Mouse (Mus musculus): ENCODE measurements at regions not wholly inside any gene's neighbourhood (a gene's known extent, or its start where the extent isn't known, plus 50 kb on each side); places are given as distances from the start of the nearest gene placed in this dataset.

DNA sequence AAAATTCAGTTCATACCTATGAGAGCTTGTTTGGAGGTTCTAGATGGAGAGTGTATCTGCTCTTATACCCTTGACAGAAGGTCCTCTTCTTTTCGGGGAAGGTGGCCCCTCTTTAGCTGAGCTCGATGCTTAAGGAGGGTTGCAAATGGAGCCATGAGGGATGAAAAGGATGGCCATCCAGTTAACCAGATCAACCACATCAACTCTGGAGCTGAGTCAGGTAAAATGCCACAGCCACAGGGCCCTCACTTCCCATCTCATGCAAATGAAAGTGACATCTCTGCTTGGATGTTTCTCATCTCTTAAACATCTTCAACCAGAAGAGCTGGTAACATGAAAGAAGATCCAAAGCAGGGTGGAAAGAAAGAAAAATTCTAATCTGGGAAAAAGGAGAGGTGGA is 105.0 kb downstream of the A730009L09Rik start:
- no peak for ATAC-seq (ENCODE audit: insufficient read depth)
- Histone ChIP-seq H3K9ac (no peak overlapping the region), H3K27ac (ENCODE audit: low read depth) (no peak overlapping the region), H3K4me1 (ENCODE audit: insufficient read depth) (no peaks in the 10 kb centered on the region), H3K27me3 (ENCODE audit: insufficient read depth, low read length) (no peaks in the 10 kb centered on the region), H3K4me2 (no peak overlapping the region), H3K4me3 (ENCODE audit: low read depth, low read length) (no peak overlapping the region), H3K36me3 (ENCODE audit: insufficient read depth) (no peaks in the 10 kb centered on the region), H3K9me3 (ENCODE audit: low read depth, low read length) (no peaks in the 10 kb centered on the region)
- WGBS, result 89% methylated on average over 2 of the region's 2 CpGs
- no peak for DNase-seq
- no peak for TF ChIP-seq CTCF (IDR thresholded peaks at IDR 0.05; ENCODE audit: low read depth)

DNA sequence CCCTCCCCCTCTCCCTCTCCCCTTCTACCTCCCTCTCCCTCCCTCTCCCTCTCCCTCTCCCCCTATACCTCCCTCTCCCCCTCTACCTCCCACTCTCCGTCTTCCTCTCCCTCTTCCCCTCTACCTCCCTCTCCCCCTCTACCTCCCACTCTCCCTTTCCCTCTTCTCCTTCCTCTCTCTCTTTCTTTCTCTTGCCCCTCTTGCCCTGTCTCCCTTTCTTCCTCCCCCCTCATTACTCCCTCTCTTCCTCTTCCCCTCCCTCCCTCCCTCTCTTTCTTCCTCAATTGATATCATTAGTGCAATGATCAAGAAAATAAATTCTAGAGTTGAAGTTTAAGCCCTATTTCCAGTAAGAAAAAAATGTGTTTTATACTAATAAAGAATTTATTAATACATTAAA is 105.9 kb downstream of the A730009L09Rik start:
- Histone ChIP-seq H3K4me2 (peak overlapping the region; percentile 37; the same call in 1 of the 2 replicates), H3K27ac (ENCODE audit: low read depth) (no peak overlapping the region), H3K27me3 (ENCODE audit: insufficient read depth, low read length) (no peaks in the 10 kb centered on the region), H3K4me1 (ENCODE audit: insufficient read depth) (no peaks in the 10 kb centered on the region), H3K36me3 (ENCODE audit: insufficient read depth) (no peaks in the 10 kb centered on the region), H3K4me3 (ENCODE audit: low read depth, low read length) (no peak overlapping the region), H3K9ac (no peak overlapping the region), H3K9me3 (ENCODE audit: low read depth, low read length) (no peaks in the 10 kb centered on the region)
- no CpG with 5 or more reads among the region's 1 CpGs for WGBS
- ATAC-seq (ENCODE audit: insufficient read depth), result no peak
- TF ChIP-seq CTCF (IDR thresholded peaks at IDR 0.05; ENCODE audit: low read depth), result no peak
- no peak for DNase-seq

DNA sequence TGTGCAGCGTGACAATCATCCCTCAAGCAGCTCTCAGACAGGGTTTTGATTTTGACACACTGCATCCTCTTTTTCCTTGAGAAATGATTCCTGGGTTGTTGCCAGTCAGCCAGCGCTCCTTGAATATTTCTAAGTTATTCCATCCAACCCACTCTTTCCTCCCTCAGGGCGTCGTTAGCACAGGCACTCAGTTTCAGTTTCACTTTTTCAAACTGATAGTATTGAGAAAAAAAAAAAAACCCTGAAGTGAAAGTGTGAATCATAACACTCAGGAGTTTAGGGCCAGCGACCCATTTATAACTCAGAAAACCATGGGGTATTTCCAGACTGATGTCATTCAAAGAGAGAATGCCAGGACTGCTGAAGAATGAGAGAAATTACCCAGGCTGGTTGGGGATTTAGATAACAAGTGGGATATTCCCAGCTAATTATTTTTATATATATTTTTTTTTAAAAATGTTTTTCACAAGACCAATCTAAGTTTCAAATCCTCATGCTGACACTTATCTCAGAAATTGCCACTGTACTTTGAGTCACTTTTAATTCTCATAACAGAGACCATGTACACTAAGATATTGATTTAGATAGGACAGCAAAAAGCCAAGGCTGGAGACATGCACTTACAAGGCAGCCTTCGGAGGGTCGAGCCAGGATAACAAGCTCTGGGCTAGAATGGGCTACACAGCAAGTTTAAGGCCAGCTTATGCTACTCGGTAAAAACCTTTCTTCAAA is 106.5 kb downstream of the A730009L09Rik start:
- Histone ChIP-seq H3K9me3 (ENCODE audit: low read depth, low read length) (no peaks in the 10 kb centered on the region), H3K4me2 (peak overlapping the region; percentile 37; the same call in 1 of the 2 replicates), H3K4me1 (ENCODE audit: insufficient read depth) (no peaks in the 10 kb centered on the region), H3K27me3 (ENCODE audit: insufficient read depth, low read length) (no peaks in the 10 kb centered on the region), H3K4me3 (ENCODE audit: low read depth, low read length) (no peak overlapping the region), H3K27ac (ENCODE audit: low read depth) (no peak overlapping the region), H3K36me3 (ENCODE audit: insufficient read depth) (no peaks in the 10 kb centered on the region), H3K9ac (no peak overlapping the region)
- no peak for ATAC-seq (ENCODE audit: insufficient read depth)
- WGBS, result 55% methylated on average over 8 of the region's 8 CpGs
- peak; percentile 51 for DNase-seq
- TF ChIP-seq CTCF (IDR thresholded peaks at IDR 0.05; ENCODE audit: low read depth), result no peak

DNA sequence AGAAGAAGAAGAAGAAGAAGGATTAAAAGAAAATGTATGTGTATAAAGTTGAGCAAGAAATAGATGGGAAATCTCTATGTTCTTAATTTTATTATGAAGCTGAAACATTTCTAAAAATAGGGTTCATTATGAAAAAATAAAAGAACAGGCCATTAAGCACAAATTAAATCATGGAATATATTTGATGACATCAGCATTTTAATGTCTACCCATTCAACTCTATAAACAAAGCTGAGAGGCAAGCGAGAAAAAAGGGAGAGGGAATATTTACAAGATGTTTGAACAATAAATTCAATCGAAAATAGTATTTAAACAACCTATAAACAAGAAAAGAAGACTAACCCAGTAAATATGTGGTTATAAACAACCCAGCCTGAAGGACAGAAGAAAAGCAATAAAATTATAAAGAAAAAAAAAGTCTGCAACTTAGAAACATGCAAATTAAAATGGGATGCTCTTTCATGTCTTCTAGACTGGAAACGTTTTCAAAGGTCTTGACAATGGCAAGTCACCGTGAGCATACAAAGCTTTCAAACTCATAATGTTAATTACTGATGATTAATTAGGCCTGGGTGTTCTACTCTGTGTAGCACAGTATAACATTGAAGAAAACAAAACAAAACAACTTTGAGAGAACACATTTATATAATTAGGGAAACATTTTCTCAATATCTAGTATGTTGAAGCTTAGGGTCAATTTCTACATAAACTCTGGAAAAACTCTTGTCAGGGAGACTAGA is 108.6 kb downstream of the A730009L09Rik start:
- ATAC-seq (ENCODE audit: insufficient read depth), result no peak
- no peak for TF ChIP-seq CTCF (IDR thresholded peaks at IDR 0.05; ENCODE audit: low read depth)
- H3K27ac ChIP-seq (ENCODE audit: low read depth), result no peak overlapping the region
- no peaks in the 10 kb centered on the region for H3K36me3 ChIP-seq (ENCODE audit: insufficient read depth)
- WGBS, result 66% methylated on average over 4 of the region's 4 CpGs
- no peaks in the 10 kb centered on the region for H3K9me3 ChIP-seq (ENCODE audit: low read depth, low read length)
- no peaks in the 10 kb centered on the region for H3K27me3 ChIP-seq (ENCODE audit: insufficient read depth, low read length)
- H3K4me1 ChIP-seq (ENCODE audit: insufficient read depth), result no peaks in the 10 kb centered on the region
- no peak overlapping the region for H3K4me2 ChIP-seq
- no peak overlapping the region for H3K9ac ChIP-seq
- no peak for DNase-seq
- no peak overlapping the region for H3K4me3 ChIP-seq (ENCODE audit: low read depth, low read length)

DNA sequence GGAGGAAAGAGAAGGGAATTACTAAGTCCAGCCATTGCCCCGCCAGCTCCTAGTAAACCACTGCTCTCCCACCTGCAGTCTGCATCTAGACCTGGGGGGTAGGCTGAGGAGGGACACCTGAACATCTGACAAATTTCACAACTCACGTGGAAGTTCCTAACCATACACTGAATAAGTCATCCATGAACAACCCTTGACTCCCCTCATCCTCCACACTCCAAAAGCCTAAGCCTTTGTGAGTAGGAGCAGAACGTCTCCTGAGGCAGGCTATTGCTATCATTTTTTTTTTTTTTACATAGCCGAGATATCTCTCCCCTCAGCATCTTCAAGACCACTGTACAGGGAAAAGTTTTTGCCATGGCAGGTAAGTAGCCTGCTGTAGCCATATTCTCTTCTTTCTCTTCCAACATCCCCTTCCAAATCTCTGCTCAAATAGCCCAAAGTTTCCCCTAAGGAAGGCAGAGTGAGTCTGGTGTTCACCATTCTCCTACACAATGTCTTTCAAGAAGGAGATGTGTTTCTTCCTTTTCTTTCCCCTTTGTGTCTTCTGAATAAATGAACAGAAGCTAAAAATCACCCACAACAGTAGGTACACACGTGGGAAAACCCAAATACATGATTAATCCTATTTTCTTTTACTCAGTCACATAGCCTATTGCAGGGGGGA is 109.7 kb downstream of the A730009L09Rik start:
- 57% methylated on average over 5 of the region's 5 CpGs for WGBS
- TF ChIP-seq CTCF (IDR thresholded peaks at IDR 0.05; ENCODE audit: low read depth), result no peak
- DNase-seq, result no peak
- H3K36me3 ChIP-seq (ENCODE audit: insufficient read depth), result no peaks in the 10 kb centered on the region
- no peak overlapping the region for H3K4me2 ChIP-seq
- ATAC-seq (ENCODE audit: insufficient read depth), result no peak
- H3K9ac ChIP-seq, result no peak overlapping the region
- no peaks in the 10 kb centered on the region for H3K27me3 ChIP-seq (ENCODE audit: insufficient read depth, low read length)
- no peak overlapping the region for H3K27ac ChIP-seq (ENCODE audit: low read depth)
- no peaks in the 10 kb centered on the region for H3K4me1 ChIP-seq (ENCODE audit: insufficient read depth)
- H3K4me3 ChIP-seq (ENCODE audit: low read depth, low read length), result no peak overlapping the region
- H3K9me3 ChIP-seq (ENCODE audit: low read depth, low read length), result no peaks in the 10 kb centered on the region

DNA sequence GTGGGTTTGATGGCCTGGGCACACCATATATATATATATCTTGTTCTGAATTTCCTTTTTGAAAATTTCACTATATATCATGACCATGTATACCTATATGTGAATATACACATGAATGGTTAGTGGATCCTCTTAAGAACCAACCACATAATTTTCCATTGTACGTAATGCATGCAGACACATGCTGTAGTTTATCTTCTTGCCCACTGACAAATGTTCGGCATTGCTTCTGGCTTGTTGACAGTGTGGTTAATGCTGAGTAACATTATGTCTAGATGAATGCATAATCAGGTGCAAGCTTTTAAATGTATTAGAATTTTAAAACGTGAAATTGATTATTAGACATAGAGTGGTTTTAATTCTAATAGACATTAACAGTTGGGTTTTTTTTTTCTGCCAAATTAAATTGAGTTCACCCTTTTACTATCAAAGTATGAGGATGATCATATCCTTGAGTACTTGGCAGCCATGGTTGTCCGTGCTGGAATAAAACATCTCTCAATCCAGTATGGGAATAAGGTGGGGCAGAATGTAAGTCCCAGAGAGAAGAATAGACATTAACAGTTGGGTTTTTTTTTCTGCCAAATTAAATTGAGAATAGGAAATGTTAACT is 110.3 kb downstream of the A730009L09Rik start:
- no peak overlapping the region for H3K9ac ChIP-seq
- no peaks in the 10 kb centered on the region for H3K27me3 ChIP-seq (ENCODE audit: insufficient read depth, low read length)
- H3K27ac ChIP-seq (ENCODE audit: low read depth), result no peak overlapping the region
- 87% methylated on average over 4 of the region's 4 CpGs for WGBS
- no peaks in the 10 kb centered on the region for H3K9me3 ChIP-seq (ENCODE audit: low read depth, low read length)
- ATAC-seq (ENCODE audit: insufficient read depth) (no peak), DNase-seq (no peak)
- no peaks in the 10 kb centered on the region for H3K4me1 ChIP-seq (ENCODE audit: insufficient read depth)
- no peak overlapping the region for H3K4me3 ChIP-seq (ENCODE audit: low read depth, low read length)
- H3K4me2 ChIP-seq, result no peak overlapping the region
- no peak for TF ChIP-seq CTCF (IDR thresholded peaks at IDR 0.05; ENCODE audit: low read depth)
- H3K36me3 ChIP-seq (ENCODE audit: insufficient read depth), result no peaks in the 10 kb centered on the region

DNA sequence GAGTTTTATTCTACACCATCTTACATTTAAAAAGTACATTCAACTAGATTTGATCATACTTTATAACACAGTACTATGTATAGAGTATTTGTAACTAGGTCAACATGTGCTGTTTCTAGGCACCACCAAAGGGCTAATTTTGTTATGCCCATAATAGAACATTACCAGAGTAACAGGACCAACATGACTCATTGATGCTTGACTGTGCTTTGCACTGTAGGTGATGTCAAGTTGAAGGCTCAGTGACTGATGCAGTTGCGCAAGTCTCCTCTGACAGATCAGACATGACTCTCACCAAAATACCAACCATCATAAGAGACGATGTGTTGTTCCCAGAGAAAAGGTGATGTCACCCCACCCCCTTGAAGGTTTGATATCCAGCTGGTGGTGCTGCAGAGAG is 108.5 kb downstream of the Mrpl39 start:
- H3K27ac ChIP-seq (ENCODE audit: low read depth), result no peak overlapping the region
- no peak for ATAC-seq (ENCODE audit: insufficient read depth)
- no peak for TF ChIP-seq CTCF (IDR thresholded peaks at IDR 0.05; ENCODE audit: low read depth)
- DNase-seq, result no peak
- no peak overlapping the region for H3K4me3 ChIP-seq (ENCODE audit: low read depth, low read length)
- no peaks in the 10 kb centered on the region for H3K27me3 ChIP-seq (ENCODE audit: insufficient read depth, low read length)
- H3K9me3 ChIP-seq (ENCODE audit: low read depth, low read length), result no peaks in the 10 kb centered on the region
- 85% methylated on average over 2 of the region's 2 CpGs for WGBS
- H3K4me2 ChIP-seq, result no peak overlapping the region
- no peaks in the 10 kb centered on the region for H3K4me1 ChIP-seq (ENCODE audit: insufficient read depth)
- no peaks in the 10 kb centered on the region for H3K36me3 ChIP-seq (ENCODE audit: insufficient read depth)
- no peak overlapping the region for H3K9ac ChIP-seq

Measured in lung, embryonic 14.5 days (tissue).